Mouse (Mus musculus) lung, postnatal 0 days (tissue): ENCODE measurements at regions not wholly inside any gene's neighbourhood (a gene's known extent, or its start where the extent isn't known, plus 50 kb on each side); places are given as distances from the start of the nearest gene placed in this dataset.

ENCODE experiments used
- CTCF ChIP-seq: IDR thresholded peaks from 2 replicates; pipeline ENCODE4 v1.5.1; 2016; ENCODE audit warnings: antibody characterized with exemption, mild to moderate bottlenecking
- EP300 ChIP-seq: IDR thresholded peaks from 2 replicates; pipeline ENCODE4 v1.6.1; 2016; ENCODE audit warnings: antibody characterized with exemption, mild to moderate bottlenecking, control low read depth

DNA sequence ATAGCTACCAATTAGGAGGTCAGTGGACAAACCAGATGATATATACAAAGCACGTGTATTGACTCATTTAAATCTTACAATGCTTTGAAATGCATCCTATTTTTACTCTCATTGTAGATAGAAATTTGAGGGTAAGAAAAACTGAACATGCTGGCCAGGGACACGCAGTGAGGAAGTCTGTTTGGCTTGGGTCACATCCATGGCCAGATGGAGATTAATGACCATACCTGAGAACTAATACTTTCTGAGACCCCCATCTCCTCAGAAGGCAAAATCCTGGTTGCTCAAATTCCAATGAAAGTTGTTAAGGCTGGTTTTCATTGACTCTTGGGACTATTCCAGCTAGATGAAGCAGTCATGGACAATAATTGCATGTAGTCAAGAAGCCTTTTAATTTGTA lies 850.3 kb downstream of the Gsdmc2 start:
- TF ChIP-seq EP300 (no peak), CTCF (no peak)
